Mouse (Mus musculus) frontal cortex, adult 2 months (tissue): ENCODE data around the gene Tex2. TPM values are rescaled to one million over a fixed set of nuclear protein-coding genes. Genes with fewer than 3 reads are reported as not detected.
"Not testable (repeated sequence)": the region's sequence is repeated elsewhere in the genome, so short reads cannot be mapped to it uniquely, and the experiment has no call there.

ENCODE experiments used
- DNase-seq, 2 experiments: peaks; one replicate each; pipeline ENCODE4 v3.0.0; 2022; ENCODE audit warnings: low spot score in 1 of 2; ENCODE audit errors: extremely low spot score in 1 of 2
- polyA plus RNA-seq: library from polyadenylated mRNA; depleted of rRNA; stranded (reverse); fragments of >200 nt; gene quantifications from 2 replicates; pipeline ENCODE4 v1.2.3, GENCODE M21; 2012

The Tex2 gene
- polyA plus RNA-seq, 1 experiment: 57.7 TPM

DNA sequence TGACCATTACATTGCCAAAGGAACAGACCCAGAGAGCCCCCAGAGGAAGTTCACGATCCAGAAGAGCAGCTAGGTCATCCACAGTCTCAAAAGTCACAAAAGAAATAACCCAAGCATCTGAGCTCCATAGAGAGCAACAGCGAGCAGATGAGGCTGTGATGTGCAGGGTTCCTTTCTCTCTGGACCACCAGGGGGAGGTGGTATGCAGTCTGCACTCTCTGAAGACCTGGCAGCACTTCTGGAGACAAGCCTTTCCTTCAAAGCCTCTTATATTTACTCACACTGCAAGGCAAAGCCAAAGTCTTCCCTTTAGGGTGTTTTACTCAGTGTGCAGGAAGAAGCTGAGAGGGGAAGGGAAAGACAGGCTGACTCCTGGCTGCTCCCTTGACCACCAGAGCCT lies 100.1 kb downstream of the Tex2 start:
- peak in 1 of 2 experiments; percentile 76 for DNase-seq

DNA sequence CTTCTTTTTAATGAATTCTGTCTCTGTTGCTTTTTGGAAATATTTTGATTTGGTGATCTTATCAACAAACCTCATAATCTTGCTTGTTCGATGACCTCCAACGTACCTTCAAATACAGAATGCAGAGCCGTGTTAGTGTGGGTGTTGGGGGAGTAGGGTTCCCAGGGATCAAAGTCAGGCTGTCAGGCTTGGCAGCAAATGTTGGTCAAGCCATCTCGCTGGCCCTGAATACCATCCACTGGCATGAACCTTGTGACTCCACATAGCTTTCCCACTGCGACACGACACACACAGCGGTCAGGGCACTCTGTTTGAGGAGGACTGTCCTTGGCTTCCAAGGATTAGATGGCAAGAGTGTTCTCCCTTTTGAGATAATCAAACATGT lies 101.2 kb downstream of the Tex2 start:
- DNase-seq: no peak

DNA sequence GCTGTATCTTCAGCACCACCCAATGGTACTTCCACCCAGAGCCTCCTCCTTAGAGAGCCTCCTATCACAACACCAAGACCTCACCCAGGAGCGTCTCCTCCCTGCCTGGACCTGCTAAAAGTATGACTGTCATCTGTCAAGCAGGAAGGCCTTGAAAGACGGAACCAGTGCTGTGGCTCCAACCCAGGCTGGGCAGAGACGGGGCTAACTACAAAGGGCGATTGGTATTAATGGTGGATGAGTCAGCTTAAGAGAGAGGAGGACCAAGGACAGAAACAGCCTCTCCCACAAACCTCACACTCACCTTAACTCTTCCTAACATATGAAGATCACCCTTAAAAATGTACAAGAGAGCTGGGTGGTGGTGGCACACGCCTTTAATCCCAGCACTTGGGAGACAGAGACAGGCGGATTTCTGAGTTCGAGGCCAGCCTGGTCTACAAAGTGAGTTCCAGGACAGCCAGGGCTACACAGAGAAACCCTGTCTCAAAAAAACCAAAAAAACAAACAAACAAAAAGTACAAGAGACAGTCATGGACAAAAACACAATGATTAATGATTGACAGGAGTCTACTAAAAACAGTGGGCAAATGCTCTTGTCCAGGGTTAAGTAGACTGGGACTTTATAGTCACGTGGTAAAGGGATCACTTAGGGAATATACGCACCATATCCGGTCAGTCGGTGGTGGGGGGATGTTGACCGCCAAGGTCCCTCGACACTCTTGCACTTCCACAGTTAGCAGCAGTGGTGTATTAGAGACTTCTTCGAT lies 101.8 kb downstream of the Tex2 start:
- DNase-seq: no peak

DNA sequence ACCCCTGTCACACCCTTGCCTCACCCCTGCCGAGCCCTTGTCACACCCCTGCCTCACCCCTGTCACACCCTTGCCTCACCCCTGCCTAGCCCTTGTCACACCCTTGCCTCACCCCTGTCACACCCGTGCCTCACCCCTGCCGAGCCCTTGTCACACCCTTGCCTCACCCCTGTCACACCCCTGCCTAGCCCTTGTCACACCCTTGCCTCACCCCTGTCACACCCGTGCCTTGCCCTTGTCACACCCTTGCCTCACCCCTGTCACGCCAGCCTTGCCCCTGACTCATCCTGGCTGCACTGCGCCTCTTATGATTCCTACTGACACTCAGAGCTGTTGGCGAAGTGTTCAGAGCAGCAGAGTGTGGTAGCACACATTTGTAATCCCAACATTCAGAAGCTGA lies 105.6 kb downstream of the Tex2 start:
- DNase-seq: no peak

DNA sequence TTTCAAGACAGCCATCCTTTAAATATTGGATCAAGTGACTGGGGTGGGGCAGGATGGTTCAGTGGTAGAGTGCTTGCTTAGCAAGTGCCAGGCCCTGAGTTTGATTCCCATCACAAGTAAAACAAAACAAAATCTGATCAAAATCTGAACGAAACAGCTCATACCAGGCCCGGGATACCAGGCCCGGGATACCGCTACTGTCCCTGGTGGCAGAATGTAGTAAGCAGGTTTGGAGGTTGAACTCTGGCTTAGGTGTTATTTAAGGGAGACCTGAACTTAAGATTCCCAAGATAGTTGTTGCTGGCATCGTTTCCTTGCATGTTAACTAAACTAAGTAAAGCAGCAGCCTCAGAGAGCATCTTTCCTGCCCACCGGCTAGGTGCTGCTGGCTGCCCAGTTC lies 107.0 kb downstream of the Tex2 start:
- no peak for DNase-seq

DNA sequence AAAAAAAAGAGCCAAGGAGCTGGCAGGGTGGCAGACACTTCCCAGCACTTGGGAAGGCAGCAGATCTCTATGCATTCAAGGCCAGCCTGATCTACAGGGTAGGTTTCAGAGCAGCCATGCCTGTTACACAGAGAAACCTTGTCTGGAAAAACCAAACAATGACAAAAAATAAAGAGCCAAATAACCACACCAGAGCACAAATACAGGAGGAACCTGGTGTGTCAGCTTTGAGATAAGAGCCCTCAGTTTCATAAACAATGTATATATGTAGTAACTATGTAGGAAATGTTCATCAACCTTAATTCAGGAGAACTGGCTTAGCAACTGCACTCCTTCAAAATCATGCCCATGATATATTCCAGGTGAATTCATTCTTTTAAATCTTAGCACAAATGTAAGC lies 109.1 kb downstream of the Tex2 start:
- DNase-seq: no peak

DNA sequence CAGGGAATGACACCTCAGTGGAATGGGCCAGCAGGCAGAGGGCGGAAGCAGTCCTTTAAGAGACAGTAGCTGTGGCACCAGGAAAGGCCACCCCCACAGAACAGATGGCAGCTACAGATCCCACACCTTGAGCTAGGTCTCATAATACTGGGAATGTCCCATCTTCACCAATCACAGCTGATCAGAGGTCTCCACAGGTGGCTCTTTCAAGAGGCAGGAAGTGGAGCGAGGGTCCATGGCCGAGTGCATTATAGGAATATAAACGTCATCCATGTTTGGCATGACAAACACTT lies 109.9 kb downstream of the Tex2 start:
- peak; percentile 82 to 84 for DNase-seq

DNA sequence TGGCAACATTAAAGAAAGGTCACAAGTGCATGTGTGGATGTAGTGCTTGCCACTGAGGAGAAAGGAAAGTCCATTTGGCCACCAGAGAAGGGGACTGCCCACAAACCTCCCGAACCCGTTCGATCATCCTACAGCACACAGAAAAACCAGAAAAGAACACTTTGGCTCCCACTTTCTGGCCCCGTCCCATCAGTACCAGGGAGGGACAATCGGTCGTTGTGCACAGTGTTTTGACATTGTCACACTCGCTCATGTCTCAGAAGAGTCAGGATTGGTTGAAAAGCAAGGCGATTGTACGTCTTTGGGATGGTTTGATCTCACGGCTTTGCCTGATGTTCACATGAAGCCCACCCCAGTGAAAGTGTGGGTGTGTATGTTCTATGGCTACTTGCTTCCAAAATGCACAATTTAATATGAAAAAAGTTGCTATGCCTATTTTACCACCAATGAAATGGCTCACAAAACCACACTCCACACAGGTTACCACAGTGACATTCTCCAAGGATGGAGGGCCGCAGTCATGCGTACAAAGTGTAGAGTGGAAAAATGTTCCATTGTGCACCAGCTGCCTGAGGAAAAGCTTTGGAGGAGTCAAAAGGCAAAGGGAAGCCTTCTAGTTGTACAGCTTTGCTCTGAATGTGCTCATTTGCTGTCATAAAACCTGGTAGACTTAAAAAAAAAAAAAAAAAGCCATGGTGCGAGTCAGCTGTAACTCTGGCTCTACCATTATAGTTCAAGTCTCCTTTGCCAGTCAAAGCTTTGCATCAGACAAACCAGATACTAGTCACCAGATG lies 110.4 kb downstream of the Tex2 start:
- DNase-seq: no peak

DNA sequence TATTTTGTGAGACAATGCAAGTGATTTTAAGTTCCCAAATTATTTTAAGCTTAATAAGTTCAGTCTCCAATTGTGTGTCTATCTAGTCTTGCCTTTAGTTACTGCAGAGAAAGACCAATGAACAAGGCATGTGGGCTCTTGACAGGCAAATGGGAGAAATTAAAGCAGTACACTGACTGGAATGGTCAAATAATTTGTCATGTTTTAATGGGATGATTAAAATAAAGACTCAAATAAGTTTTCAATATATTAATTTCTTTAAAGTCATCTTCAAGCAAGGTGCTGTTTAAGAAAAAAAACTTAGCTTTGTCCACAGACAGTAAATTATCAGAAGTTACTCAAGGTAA lies 111.1 kb downstream of the Tex2 start:
- DNase-seq: no peak

DNA sequence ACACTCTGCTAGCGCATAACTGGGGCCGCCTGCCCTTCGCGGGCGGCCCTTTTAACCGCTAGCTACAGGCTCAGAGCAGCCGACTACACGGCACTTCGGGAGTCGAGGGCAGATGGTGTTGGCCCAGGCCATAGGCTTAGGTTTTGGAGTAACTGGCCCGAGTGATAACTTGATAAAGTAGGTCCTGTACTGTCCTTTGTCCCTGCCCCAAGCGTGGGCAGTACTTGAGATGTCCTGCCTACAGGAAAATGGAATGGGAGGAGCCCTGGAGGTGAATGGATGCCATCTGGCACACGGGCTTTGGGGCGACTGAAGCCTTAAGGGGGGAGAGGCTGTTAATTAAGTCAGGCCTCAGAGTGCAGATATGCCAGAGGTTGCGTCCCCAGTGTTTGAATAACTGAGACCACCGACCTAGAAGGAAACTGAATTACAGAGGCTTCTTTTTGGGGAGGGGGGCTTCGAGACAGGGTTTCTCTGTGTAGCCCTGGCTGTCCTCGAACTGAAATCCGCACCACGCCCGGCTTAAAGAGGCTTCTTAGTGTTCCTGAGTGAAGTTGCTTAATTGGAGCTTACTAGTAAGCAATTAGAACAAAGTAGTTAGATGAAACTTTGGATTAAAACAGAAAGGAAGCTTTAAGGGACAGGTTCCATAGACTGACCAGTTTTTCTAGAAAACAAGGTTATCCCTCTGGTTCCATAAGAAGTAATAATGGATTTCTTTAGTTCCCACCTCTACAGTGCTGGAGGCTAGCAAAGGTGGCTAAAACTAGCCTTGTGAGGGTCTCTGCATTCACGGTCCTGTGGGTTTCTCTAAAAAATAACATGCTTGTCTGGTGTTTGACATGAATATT lies 111.7 kb downstream of the Tex2 start:
- peak in 1 of 2 experiments; percentile 51 for DNase-seq

DNA sequence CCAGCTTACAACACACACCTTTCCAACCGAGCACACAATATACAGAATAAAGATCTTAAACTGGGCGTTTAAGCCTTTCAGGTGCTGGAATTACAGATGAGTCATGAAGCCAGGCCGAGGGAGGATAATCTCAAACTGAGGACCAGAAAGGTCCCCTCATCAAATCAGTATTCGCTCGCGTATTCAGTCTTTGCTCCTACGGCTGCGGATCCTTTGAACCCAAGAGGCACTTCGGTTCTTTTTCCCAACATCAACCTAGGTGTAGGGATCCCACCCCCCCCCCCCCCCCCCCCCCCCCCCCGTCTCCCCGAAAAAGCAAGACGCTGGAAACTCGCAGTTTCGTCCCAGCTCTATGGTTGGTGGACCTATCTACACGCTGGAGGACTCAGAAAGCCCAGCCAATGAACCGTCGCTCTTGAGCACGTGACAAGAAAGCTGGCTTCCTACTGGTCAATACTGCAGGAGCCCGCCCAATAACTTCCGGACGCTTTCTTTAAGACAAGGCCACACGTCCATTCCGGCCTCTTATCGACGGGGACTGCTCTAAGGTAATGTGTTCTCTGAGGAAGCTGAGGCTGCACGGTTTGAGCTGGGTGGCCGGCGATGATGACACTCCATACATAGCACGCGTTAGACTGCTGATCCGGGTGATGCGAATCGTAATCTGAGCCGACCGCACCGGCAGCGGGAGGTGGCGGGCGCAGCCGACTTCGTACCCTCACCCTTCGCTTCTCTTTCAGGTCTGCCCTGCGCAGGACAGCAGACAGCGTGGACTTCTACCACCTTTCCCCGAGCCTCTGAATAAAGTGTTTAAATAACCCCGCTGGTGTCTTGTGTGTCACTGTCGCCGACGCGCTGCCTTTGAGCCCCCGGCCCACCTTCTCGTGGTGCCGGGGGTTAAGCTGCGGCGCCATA lies 112.6 kb downstream of the Tex2 start:
- peak; percentile 98 for DNase-seq

DNA sequence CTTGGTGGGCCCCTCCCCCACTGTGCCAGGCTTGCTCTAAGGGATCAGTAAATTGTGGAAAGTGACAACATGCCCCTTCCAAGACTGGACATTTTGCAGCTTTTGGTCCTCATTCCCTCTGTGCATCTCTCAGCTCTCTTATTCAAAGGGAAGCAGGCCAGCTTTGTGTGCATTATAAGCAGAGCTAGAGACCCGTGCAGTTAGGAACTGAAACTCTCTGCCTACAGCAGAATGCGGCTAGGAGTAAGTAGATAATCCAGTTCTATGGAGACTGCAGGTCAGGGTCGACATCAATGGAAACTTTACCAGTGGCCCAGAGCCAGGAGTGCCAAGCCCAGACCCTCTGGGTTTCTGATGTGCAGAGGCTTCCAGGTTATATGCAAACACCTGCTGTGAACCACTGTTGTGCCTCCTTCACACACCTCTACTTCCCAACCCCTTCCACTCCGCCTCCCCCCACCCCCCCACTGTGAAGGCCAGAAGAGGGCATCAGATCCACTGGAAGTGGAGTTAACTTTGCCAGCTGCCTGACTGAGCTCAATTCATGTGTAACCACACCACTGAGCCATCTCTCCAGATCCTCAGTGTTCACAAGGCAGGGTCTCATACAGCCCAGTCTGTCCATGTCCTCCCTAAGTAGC lies 114.4 kb downstream of the Tex2 start:
- DNase-seq: no peak

DNA sequence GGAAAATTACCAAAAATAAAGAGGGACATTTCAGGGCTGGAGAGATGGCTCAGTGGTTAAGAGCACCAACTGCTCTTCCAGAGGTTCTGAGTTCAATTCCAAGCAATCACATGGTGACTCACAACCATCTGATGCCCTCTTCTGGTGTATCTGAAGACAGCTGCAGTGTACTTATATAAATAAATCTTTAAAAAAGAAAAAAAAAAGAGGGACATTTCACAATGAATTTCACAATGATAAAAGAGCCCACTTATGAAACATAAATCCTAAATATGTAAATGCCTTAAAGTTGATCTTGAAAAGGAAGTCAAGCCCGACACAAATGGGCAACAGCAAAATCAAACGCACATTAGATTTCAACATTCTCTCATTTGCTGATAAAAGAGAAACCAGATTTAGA lies 115.3 kb downstream of the Tex2 start:
- DNase-seq: no peak

DNA sequence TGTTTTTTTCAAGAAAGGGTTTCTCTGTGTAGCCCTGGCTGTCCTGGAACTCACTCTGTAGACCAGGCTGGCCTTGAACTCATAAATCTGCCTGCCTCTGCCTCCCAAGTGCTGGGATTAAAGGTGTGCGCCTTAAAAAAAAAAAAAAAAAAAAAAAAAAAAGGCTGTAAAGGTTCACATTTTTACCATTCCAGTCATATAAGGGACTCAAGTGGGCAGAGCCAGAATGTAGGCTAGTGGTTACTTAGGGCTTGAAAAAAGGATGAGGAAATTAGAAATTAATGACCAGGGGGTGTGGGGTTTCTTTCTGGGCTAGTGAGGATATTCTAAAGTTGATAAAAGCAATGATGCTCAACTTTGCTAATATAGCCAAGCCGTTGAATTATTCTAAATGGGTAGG lies 116.2 kb downstream of the Tex2 start:
- DNase-seq: not testable (repeated sequence)

DNA sequence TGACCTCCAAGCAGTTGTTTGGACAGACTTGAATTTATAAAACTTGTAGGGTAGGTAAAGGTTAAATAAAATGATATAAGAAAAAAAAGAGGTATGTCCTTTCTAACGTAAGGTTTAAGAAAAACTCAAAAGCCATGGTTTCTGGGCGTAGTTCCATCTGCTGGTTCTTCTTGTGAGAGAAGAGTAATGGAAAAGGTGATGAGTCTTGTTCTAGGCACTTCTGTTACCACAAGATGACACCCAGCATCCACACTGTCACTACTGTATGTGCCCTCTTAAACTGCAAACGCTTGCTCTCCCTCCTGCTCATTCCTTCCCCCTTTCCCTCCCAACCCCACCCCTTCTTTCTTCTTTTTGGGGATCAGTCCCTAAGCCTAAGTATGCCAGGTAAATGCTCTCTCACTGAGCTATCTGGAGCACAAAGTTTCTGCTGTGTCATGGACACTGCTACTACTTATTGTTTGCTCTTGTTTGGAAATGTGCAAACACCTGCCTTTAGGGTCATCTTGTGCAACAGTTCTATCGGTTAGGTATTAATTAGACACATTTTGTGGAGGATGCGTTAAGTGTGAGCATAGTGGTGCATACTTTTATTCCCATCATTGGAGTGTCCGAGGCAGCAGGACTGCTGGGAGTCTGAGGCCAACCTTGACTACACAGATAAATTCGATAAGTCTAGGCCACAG lies 120.1 kb downstream of the Tex2 start:
- no peak for DNase-seq

DNA sequence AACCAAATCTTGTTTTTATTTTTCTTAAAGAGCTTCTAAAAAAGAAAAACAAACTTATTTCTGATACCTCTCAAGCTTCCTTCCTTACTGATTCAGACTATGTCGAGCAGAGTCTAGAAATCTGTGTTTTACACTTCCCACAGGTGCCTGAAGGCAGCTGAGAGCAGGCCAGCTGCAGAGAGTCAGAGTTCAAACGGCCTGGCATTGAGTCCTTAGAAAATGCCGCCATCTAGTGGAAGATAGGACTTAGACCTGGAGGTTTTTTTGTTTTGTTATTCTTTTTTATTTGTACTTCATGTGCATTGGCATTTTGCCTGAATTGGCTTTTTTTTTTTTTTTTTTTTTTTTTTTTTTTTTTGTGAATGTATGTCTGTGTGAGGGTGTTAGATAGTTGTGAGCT lies 121.8 kb downstream of the Tex2 start:
- peak in 1 of 2 experiments; percentile 77 for DNase-seq

DNA sequence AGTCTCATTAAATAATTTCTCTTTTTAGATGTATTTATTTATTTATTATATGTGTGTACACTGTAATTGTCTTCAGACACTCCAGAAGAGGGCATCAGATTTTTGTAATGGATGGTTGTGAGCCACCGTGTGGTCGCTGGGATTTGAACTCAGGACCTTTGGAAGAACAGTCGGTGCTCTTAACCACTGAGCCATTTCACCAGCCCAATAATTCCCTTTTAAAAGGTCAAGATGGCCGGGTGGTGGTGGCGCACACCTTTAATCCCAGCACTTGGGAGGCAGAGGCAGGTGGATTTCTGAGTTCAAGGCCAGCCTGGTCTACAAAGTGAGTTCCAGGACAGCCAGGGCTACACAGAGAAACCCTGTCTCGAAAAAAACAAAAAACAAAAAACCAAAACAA lies 122.6 kb downstream of the Tex2 start:
- not testable (repeated sequence) for DNase-seq

DNA sequence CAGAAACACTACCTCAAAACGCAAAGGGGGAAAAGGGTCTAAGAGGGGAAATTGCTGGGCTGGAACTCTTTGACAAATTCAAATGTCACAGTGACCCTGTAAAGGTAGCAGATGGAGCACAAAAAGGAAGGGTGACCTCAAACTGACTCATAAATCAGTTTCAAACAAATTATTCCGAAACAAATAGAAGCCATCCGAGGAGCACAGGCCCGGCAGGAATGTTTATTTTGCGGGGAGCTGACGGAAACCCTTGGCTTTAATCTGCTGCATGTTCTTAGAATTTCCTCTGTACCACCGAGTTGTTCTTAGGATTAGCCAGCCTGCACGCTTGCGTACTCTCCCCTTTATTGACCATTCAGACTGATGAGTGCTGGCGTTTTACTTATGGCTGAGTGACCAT lies 123.2 kb downstream of the Tex2 start:
- no peak for DNase-seq

DNA sequence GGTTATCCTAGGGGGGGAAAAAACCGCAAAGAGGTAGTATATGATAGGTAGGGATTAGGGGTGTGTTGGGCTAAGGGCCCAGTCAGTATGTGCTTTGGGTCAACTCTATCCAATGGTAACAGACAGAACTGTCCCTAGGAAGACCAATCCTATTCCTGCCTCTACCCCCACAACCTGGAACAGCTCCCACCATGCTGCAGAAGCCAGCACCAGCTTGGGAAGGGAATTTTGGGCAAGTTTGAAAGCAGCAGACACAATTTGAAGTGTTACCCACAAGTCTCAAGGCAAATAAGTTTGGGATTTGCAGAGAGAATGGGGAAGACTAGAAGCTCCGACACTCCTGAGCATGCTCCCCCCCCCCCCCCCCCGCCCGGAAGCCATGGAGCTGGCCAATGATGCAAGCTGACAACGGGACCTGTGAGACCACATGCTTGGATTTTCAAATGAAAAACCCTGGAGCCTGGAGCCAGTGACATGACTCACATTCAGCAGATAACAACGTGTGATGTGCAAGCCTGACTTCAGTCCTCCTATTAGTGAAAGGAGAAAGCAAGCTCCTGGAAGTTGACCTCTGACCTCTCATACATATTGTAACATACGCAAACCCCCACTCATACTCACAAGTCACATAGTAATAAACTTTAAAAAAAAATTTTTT lies 124.1 kb downstream of the Tex2 start:
- DNase-seq: peak in 1 of 2 experiments; percentile 35
